Mouse (Mus musculus) embryonic facial prominence, embryonic 11.5 days (tissue): ENCODE measurements around the gene Ece1. TPM values are rescaled to one million over a fixed set of nuclear protein-coding genes. Genes with fewer than 3 reads are reported as not detected.
A peak's percentile ranks its signal among the peaks of the same experiment; 100 is the strongest.

ENCODE experiments used
- ATAC-seq: fragments of 200-750 bp; cut with Nextera tagmentation; replicated peaks from 2 replicates; pipeline ENCODE4 v1.8.0; 2017; ENCODE audit warnings: low read depth; ENCODE audit not compliant: insufficient number of reproducible peaks, low FRiP score, low TSS enrichment
- DNase-seq: peaks from one replicate; pipeline ENCODE4 v3.0.0-alpha.2; 2015; ENCODE audit warnings: low spot score
- H3K27ac ChIP-seq: fragments of 300-500 bp; sonication (generic); replicated peaks from 2 replicates; pipeline ENCODE4 v1.5.1; 2014; ENCODE audit warnings: mild to moderate bottlenecking, low read depth, low read length, control low read depth
- H3K27me3 ChIP-seq: fragments of 300-500 bp; sonication (generic); 2 replicates; pipeline ENCODE4 v1.6.1; 2014; ENCODE audit warnings: mild to moderate bottlenecking, low read length, moderate library complexity, mixed read lengths; ENCODE audit not compliant: control insufficient read depth, insufficient read depth
- H3K36me3 ChIP-seq: fragments of 300-500 bp; sonication (generic); replicated peaks from 2 replicates; pipeline ENCODE4 v1.6.1; 2014; ENCODE audit warnings: low read depth, mild to moderate bottlenecking, low read length, moderate library complexity, mixed read lengths; ENCODE audit not compliant: control insufficient read depth, insufficient read depth
- H3K4me1 ChIP-seq: fragments of 300-500 bp; sonication (generic); 2 replicates; pipeline ENCODE4 v1.6.1; 2014; ENCODE audit warnings: low read length, mixed read lengths; ENCODE audit not compliant: control insufficient read depth, insufficient read depth
- H3K4me2 ChIP-seq: fragments of 300-500 bp; sonication (generic); 2 replicates; pipeline ENCODE4 v1.6.1; 2014; ENCODE audit warnings: low read depth, mild to moderate bottlenecking, control low read depth, low read length, moderate library complexity
- H3K4me3 ChIP-seq: fragments of 300-500 bp; sonication (generic); 2 replicates; pipeline ENCODE4 v1.5.1; 2014; ENCODE audit warnings: low read depth, low read length, control low read depth
- H3K9ac ChIP-seq: fragments of 300-500 bp; sonication (generic); replicated peaks from 2 replicates; pipeline ENCODE4 v1.6.1; 2014; ENCODE audit warnings: mild to moderate bottlenecking, control low read depth, low read length
- H3K9me3 ChIP-seq: fragments of 300-500 bp; sonication (generic); replicated peaks from 2 replicates; pipeline ENCODE4 v1.6.1; 2016; ENCODE audit warnings: mild to moderate bottlenecking, low read length, inconsistent platforms, mixed read lengths; ENCODE audit not compliant: control insufficient read depth
- WGBS: fragments of 180-500 bp; shearing (Covaris S2); extraction: QIAGEN DNeasy Blood & Tissue Kit; methylation state at CpG from one replicate; pipeline ENCODE4 v1.1.7; 2014; 5-methylcytosine and 5-hydroxymethylcytosine counted together
- polyA plus RNA-seq: library from polyadenylated mRNA; unstranded; fragments of >200 nt; fragmentation: Nextera tagmentation; extraction: Ambion mirVana; gene quantifications from 2 replicates; pipeline ENCODE4 v1.2.1, GENCODE M21; 2014

Ece1 gene
- polyA plus RNA-seq, 1 experiment from 2014 or later, result 32.2 TPM

- Histone ChIP-seq H3K4me1 (peaks cover 5% of the 10 kb centered on the region), H3K27me3 (no peaks in the 10 kb centered on the region), H3K4me3 (no peak overlapping the region), H3K4me2 (no peak overlapping the region), H3K9ac (no peak overlapping the region), H3K36me3 (no peaks in the 10 kb centered on the region), H3K9me3 (no peaks in the 10 kb centered on the region), H3K27ac (no peak overlapping the region)
- DNase-seq (no peak), ATAC-seq (no peak)
- WGBS, result 66% methylated on average over 4 of the region's 4 CpGs
Measured at GRCm38 (mm10) chr4:137867225-137867624, 5.2 kb downstream of the Ece1 start.

GRCm38 (mm10) chr4:137867675-137868257 lies 5.7 kb downstream of the Ece1 start:
- no peaks in the 10 kb centered on the region for H3K36me3 ChIP-seq
- ATAC-seq, result no peak
- no peak for DNase-seq
- H3K9me3 ChIP-seq, result no peaks in the 10 kb centered on the region
- no peak overlapping the region for H3K9ac ChIP-seq
- no peak overlapping the region for H3K4me2 ChIP-seq
- no peaks in the 10 kb centered on the region for H3K27me3 ChIP-seq
- H3K4me1 ChIP-seq, result peaks cover 5% of the 10 kb centered on the region
- no peak overlapping the region for H3K27ac ChIP-seq
- no peak overlapping the region for H3K4me3 ChIP-seq
- WGBS, result 76% methylated on average over 13 of the region's 13 CpGs

- WGBS, result 21% methylated on average over 16 of the region's 16 CpGs
- ATAC-seq (0 out of 2 replicates have a peak, but pooled peaks have one; percentile 49), DNase-seq (peak; percentile 59)
- Histone ChIP-seq H3K36me3 (no peaks in the 10 kb centered on the region), H3K27ac (no peak overlapping the region), H3K27me3 (no peaks in the 10 kb centered on the region), H3K4me2 (no peak overlapping the region), H3K4me3 (no peak overlapping the region), H3K9ac (no peak overlapping the region; the same call in 1 of the 2 replicates), H3K4me1 (peaks cover 5% of the 10 kb centered on the region), H3K9me3 (no peaks in the 10 kb centered on the region)
Measured at GRCm38 (mm10) chr4:137869667-137870274, 7.7 kb downstream of the Ece1 start.

- Histone ChIP-seq H3K27me3 (no peaks in the 10 kb centered on the region), H3K27ac (no peak overlapping the region), H3K9ac (no peak overlapping the region), H3K4me3 (no peak overlapping the region), H3K4me1 (peaks cover 2% of the 10 kb centered on the region), H3K9me3 (no peaks in the 10 kb centered on the region), H3K36me3 (no peaks in the 10 kb centered on the region), H3K4me2 (no peak overlapping the region)
- WGBS, result 83% methylated on average over 4 of the region's 4 CpGs
- ATAC-seq (no peak), DNase-seq (no peak)
Measured at GRCm38 (mm10) chr4:137870979-137871378, 8.9 kb downstream of the Ece1 start.

- Histone ChIP-seq H3K27me3 (no peaks in the 10 kb centered on the region), H3K4me3 (no peak overlapping the region), H3K27ac (no peak overlapping the region), H3K4me2 (no peak overlapping the region), H3K9me3 (no peaks in the 10 kb centered on the region), H3K4me1 (no peaks in the 10 kb centered on the region; the same call in none of the 2 replicates), H3K36me3 (no peaks in the 10 kb centered on the region), H3K9ac (no peak overlapping the region)
- DNase-seq (no peak), ATAC-seq (no peak)
- 92% methylated on average over 8 of the region's 8 CpGs for WGBS
Measured at GRCm38 (mm10) chr4:137871431-137871830, 9.4 kb downstream of the Ece1 start.

- peaks cover 12% of the 10 kb centered on the region for H3K4me1 ChIP-seq
- no peak overlapping the region for H3K27ac ChIP-seq
- no peak overlapping the region for H3K4me3 ChIP-seq
- no peak for ATAC-seq
- no peaks in the 10 kb centered on the region for H3K27me3 ChIP-seq
- no peak overlapping the region for H3K4me2 ChIP-seq
- H3K9me3 ChIP-seq, result no peaks in the 10 kb centered on the region
- no peaks in the 10 kb centered on the region for H3K36me3 ChIP-seq
- no peak overlapping the region for H3K9ac ChIP-seq
- no peak for DNase-seq
- WGBS, result 16% methylated on average over 7 of the region's 7 CpGs
Measured at GRCm38 (mm10) chr4:137874337-137874736, 12.3 kb downstream of the Ece1 start.

GRCm38 (mm10) chr4:137874826-137875225 lies 12.8 kb downstream of the Ece1 start:
- Histone ChIP-seq H3K4me2 (no peak overlapping the region), H3K27ac (no peak overlapping the region), H3K36me3 (no peaks in the 10 kb centered on the region), H3K9ac (no peak overlapping the region), H3K9me3 (no peaks in the 10 kb centered on the region), H3K4me1 (peaks cover 12% of the 10 kb centered on the region), H3K4me3 (no peak overlapping the region), H3K27me3 (no peaks in the 10 kb centered on the region)
- 36% methylated on average over 4 of the region's 4 CpGs for WGBS
- ATAC-seq, result no peak
- DNase-seq, result no peak

- Histone ChIP-seq H3K4me3 (no peak overlapping the region), H3K9ac (no peak overlapping the region), H3K4me2 (no peak overlapping the region), H3K36me3 (no peaks in the 10 kb centered on the region), H3K27ac (no peak overlapping the region), H3K27me3 (no peaks in the 10 kb centered on the region), H3K9me3 (no peaks in the 10 kb centered on the region), H3K4me1 (peaks cover 12% of the 10 kb centered on the region)
- 81% methylated on average over 9 of the region's 9 CpGs for WGBS
- no peak for ATAC-seq
- DNase-seq, result no peak
Measured at GRCm38 (mm10) chr4:137875466-137876092, 13.5 kb downstream of the Ece1 start.
